In the genomic region with DNA sequence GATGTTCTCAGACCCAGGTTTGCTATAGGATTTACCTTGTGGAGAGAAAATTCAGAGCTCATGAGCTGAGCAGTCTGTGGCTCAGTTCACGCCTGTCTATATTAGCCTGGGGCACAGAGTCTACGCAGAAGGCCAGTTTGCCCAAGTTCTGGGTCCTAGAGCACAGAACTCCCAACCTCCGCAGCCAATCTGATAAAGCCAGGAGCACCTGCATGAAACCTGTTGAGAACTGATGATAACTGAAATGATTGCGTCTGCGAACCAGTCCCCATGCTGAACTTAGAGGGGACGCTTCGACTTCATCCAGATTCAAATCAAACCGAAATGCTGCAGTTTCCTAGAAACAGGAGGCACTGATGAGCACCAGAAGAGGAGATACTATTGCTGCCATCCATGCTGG, we compare ENCODE assay signal across 24 mouse cellular contexts.
DNase-seq lines count a peak whose midpoint lies in the region; ATAC-seq and TF ChIP-seq lines count a peak whose summit lies in the region.
"Had no signal": no experiment of that assay in that cellular context is flagged by ENCODE, and none has a peak within 500 bp of the region (broad histone marks: within the 10 kb centered on the region; RNA-seq: fewer than 3 reads in every experiment).

No protein-coding gene starts in this region.

- TF ChIP-seq POLR2A in heart, adult 2 months (IDR thresholded peaks at IDR 0.05; ENCODE audit: insufficient read depth, low read depth, low read length): no peak

- no peak overlapping the region for H3K9ac ChIP-seq in heart, adult 2 months (ENCODE audit: low read depth, low read length)
- H3K9ac ChIP-seq in kidney, postnatal 0 days (ENCODE audit: low read depth, low read length): no peak overlapping the region
- H3K9ac ChIP-seq in liver, embryonic 12.5 days: no peak overlapping the region
- H3K9ac ChIP-seq: embryonic facial prominence, embryonic 12.5 days; heart, embryonic 15.5 days; hindbrain, embryonic 15.5 days had no signal

- H3K36me3 ChIP-seq in heart, adult 2 months (ENCODE audit: control insufficient read depth, insufficient read depth, low read length): peaks cover 4% of the 10 kb centered on the region; the same call in 1 of the 2 replicates
- H3K36me3 ChIP-seq in kidney, postnatal 0 days (ENCODE audit: insufficient read depth, low read length): no peaks in the 10 kb centered on the region
- no peaks in the 10 kb centered on the region for H3K36me3 ChIP-seq in liver, embryonic 12.5 days
- H3K36me3 ChIP-seq: embryonic facial prominence, embryonic 12.5 days; G1E; heart, embryonic 15.5 days; hindbrain, embryonic 15.5 days had no signal

- H3K4me2 ChIP-seq in kidney, postnatal 0 days (ENCODE audit: low read length): no peak overlapping the region
- peak overlapping the region; percentile 27; the same call in 1 of the 2 replicates for H3K4me2 ChIP-seq in liver, embryonic 12.5 days
- H3K4me2 ChIP-seq: embryonic facial prominence, embryonic 12.5 days; heart, embryonic 15.5 days; hindbrain, embryonic 15.5 days; midbrain, embryonic 11.5 days had no signal

- no peaks in the 10 kb centered on the region for H3K27me3 ChIP-seq in heart, adult 2 months (ENCODE audit: control insufficient read depth, insufficient read depth, low read length)
- no peaks in the 10 kb centered on the region for H3K27me3 ChIP-seq in kidney, postnatal 0 days (ENCODE audit: insufficient read depth, low read length)
- no peaks in the 10 kb centered on the region for H3K27me3 ChIP-seq in liver, embryonic 12.5 days (replicated peaks)
- H3K27me3 ChIP-seq: embryonic facial prominence, embryonic 12.5 days; hindbrain, embryonic 15.5 days had no signal

- H3K4me3 ChIP-seq in heart, adult 2 months: no peak overlapping the region
- no peak overlapping the region for H3K4me3 ChIP-seq in kidney, postnatal 0 days (replicated peaks; ENCODE audit: low read depth, low read length)
- peak overlapping the region; percentile 6; the same call in 1 of the 2 replicates for H3K4me3 ChIP-seq in liver, embryonic 12.5 days
- H3K4me3 ChIP-seq: embryonic facial prominence, embryonic 12.5 days; heart, embryonic 15.5 days; hindbrain, embryonic 15.5 days had no signal

- TF ChIP-seq CTCF in heart, adult 2 months (IDR thresholded peaks at IDR 0.05): no peak
- TF ChIP-seq CTCF in kidney, postnatal 0 days (IDR thresholded peaks at IDR 0.05; ENCODE audit: low read depth): no peak

- intact Hi-C loops in heart, adult 2 months (cut with DNase I): no loop called here

- no peaks in the 10 kb centered on the region for H3K79me2 ChIP-seq in heart, adult 2 months (replicated peaks; ENCODE audit: control insufficient read depth, insufficient read depth, low read length)

- peak overlapping the region; percentile 5; the same call in 1 of the 2 replicates for H3K27ac ChIP-seq in heart, adult 2 months
- 0 out of 2 replicates have a peak overlapping the region, but pooled peaks have one; percentile 42 for H3K27ac ChIP-seq in kidney, postnatal 0 days
- no peak overlapping the region for H3K27ac ChIP-seq in liver, embryonic 12.5 days
- H3K27ac ChIP-seq: embryonic facial prominence, embryonic 12.5 days; heart, embryonic 15.5 days; hindbrain, embryonic 15.5 days had no signal

- no peaks in the 10 kb centered on the region for H3K9me3 ChIP-seq in kidney, postnatal 0 days (replicated peaks; ENCODE audit: low read length)
- no peaks in the 10 kb centered on the region; the same call in 1 of the 2 replicates for H3K9me3 ChIP-seq in liver, embryonic 12.5 days (replicated peaks)
- H3K9me3 ChIP-seq: embryonic facial prominence, embryonic 12.5 days; heart, embryonic 15.5 days; hindbrain, embryonic 15.5 days had no signal

- no peak for ATAC-seq in kidney, postnatal 0 days (replicated peaks; ENCODE audit: low FRiP score, low read depth)
- no peak for ATAC-seq in liver, embryonic 12.5 days
- ATAC-seq: forebrain, embryonic 14.5 days had no signal

- 98% methylated on average over 8 of the region's 8 CpGs for WGBS in heart, adult 2 months
- 81% methylated on average over 8 of the region's 8 CpGs for WGBS in kidney, postnatal 0 days
- 80% methylated on average over 8 of the region's 8 CpGs for WGBS in liver, embryonic 12.5 days (ENCODE audit: insufficient replicate concordance)

- TF ChIP-seq EP300 in heart, adult 2 months (IDR thresholded peaks at IDR 0.05; ENCODE audit: insufficient read depth, low read depth, low read length): no peak

- peaks cover 15% of the 10 kb centered on the region for H3K4me1 ChIP-seq in heart, adult 2 months (ENCODE audit: control insufficient read depth, insufficient read depth, low read length)
- H3K4me1 ChIP-seq in kidney, postnatal 0 days (replicated peaks; ENCODE audit: insufficient read depth, low read length): 0 out of 2 replicates have a peak, but pooled peaks cover 5% of the 10 kb centered on the region
- no peaks in the 10 kb centered on the region for H3K4me1 ChIP-seq in liver, embryonic 12.5 days
- H3K4me1 ChIP-seq: hindbrain, embryonic 15.5 days had no signal

- DNase-seq in heart, adult 2 months: no peak
- no peak for DNase-seq in heart, postnatal 4 days
- no peak for DNase-seq in kidney, postnatal 0 days (ENCODE audit: low spot score)
- DNase-seq in kidney, postnatal 4 days: no peak
- DNase-seq in yolk sac, embryonic 10.5 days (ENCODE audit: low spot score): peak; percentile 5
- DNase-seq in urinary bladder, postnatal 25 days (ENCODE audit: low spot score): no peak
- DNase-seq in layer of hippocampus, adult 8-10 months (ENCODE audit: low spot score in 2 of 2): no peak
- DNase-seq: adrenal gland, adult 2 months; cerebellum, adult 11 months; gastrocnemius, postnatal 10 days; heart, adult 18-20 months; left cerebral cortex, postnatal 4 days; lung, adult 2 months; lung, postnatal 14 days; right cerebral cortex, adult 18-20 months; right cerebral cortex, postnatal 4 days; thymus, postnatal 25 days had no signal
